Mouse (Mus musculus) mature B cell (primary cell): Measurements from ENCODE around the gene Vmn1r214.

Experiments used
- in situ Hi-C: fragments of 300-500 bp; cut with MboI; formaldehyde crosslinking; loops from 2 replicates; pipeline ENCODE4 v1.14.3; 2019

Vmn1r214 gene

DNA sequence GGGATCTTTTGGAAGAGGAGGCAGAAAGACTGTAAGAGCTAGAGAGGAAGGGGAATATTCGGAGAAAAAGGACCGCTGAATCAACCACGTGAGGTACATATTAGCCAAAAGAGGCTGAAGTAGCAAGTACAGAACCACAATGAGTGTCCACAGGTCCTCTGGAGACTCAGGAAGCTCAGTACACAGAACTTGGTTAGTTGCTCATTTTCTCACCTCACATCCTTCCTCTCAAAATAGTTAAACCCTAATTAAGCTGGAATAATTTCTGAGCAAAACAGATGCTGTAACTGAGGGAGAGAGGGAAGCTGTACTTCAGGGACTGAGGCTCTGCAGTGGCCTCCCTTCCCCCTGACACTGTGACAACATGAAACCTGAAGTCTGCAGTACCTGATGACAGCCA is at the start of gene Vmn1r214:
TSS of gene Vmn1r214 (plus strand) at position 301 of the 400 bp plus-strand sequence.
- in situ Hi-C loops, result no loop called here

DNA sequence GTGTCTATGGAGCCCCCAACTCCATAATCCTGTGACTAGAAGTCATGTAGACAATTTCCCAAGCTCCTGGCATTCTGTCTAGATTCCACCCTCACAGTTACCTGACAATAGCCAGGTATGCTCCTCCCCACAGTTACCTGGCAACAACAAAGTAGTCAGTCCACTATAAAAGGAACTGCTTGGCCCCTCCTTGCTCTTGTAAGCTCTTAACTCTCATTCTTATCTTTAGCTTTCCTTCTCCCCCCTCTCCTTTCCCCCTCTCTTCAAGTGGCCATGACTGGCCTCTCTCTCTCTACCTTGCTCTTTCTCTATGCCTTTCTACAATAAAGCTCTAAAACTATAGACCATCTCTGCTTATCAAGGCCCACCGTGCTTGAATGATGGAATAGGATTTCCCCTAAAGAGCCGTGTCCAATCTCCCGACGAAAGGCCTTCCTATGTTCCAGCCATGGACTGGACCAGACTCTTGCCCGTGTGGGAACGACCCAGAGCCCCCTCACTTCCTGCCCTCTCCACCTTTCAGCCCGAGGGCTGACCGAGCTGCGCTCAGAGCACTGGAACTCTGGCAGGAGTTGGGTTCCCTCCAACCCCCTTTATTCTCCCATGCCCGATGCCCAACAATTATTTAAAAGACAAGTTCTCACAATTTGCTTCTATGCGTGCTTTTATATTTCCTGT is 39.9 kb upstream of the Vmn1r214 start:
- in situ Hi-C loops, result no loop called here

DNA sequence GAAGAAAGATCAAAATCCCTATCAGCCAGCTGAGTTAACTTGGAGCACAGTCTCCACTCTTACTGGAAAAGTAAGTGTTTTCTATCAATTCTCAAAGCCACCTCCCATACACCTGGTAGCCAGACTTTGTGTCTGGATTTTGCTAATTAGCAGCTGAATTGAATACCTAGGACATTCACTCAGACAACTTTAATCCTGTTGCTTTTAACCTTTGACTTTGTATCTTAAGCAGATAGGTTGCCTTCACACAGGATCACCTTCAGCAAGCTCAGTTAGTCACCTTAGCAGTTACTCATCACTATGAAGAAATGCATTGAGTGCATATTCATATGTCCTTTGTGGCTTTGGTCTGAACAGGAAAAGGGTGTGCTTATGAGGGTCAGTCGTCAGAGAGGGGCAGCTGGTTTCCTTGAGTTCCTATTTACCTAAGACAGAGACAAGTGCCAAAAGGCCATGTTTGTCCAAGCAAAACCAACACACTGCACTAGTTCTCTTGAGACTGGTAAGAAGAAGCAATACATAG is 38.0 kb upstream of the Vmn1r214 start:
- in situ Hi-C loops, result no loop called here

DNA sequence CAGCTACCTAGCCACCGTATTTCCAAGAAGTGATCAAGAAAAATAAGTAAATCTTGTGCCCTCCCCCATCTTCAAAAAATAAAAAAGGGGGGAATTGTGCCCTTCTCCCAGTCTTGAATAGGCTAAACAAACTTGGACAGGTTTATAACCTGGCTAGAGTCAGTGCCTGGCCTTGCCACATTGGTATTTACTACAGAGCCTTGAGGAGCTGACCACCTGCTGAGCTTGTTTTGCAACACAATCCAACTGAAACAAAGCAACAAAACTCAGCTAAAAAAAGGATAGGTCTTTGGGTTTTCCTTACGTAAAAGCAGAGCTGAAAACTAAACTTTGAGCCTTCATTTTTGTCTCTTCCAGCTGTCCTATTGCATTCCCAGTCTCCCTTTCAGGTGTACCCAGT is 37.5 kb upstream of the Vmn1r214 start:
- in situ Hi-C loops, result no loop called here

DNA sequence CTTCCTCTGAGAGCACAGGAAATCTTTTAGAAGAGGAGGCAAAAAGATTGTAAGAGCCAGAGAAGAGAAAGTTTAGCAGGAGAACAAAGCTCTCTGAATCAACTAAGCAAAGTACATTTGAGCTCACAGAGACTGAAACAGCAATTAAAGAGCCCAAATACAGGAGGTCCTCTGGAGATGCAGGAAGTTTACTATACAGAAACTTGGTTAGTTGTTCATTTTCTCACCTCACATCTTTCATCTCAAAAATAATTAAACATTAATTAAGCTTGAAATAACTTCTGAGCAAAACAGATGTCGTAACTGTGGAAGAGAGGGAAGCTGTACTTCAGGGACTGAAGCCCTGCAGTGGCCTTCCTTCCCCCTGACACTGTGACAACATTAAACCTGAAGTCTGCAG is 22.9 kb upstream of the Vmn1r214 start, which contains the start of gene Vmn1r213:
TSS of gene Vmn1r213 (plus strand) at position 301 of the 400 bp plus-strand sequence.
- in situ Hi-C loops, result no loop called here

DNA sequence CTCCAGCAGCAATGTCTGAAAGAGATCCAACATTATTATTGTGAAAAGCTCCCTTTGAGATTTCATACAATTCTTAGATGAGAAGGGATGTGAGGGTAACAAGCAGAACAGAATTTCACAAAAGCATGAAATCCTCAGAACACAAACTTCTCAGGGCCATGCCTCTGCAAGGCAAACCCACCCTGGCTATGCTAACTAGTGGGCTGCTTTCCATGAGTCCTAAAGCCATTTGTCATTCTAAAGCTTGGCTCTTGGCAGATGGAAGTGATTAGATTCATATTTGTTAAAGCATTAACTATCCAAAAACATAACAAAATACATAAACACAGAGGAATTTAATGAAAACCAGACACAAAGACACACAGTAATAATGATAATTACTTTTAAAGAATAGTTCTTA is 12.1 kb upstream of the Vmn1r214 start:
- in situ Hi-C loops, result no loop called here

DNA sequence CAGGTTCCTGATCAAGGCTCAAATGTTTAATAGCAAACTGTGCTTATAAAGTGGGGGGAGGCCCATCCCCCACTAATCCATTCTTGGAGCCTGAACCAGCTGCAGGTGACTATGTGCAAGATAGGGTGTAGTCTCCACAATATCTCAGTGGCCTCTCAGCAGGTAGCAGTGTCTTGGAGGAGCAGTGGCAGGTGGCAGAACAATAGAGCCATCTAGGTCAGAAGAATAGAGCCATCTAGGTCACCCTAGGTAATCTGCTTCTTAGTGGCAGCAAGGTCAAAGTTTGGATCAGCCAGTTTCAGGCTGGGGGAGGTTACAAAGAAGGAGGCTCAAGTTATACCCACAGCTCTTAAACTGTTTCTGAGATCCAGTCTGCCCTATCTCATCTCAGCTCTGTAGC is 5.4 kb upstream of the Vmn1r214 start:
- in situ Hi-C loops, result no loop called here

DNA sequence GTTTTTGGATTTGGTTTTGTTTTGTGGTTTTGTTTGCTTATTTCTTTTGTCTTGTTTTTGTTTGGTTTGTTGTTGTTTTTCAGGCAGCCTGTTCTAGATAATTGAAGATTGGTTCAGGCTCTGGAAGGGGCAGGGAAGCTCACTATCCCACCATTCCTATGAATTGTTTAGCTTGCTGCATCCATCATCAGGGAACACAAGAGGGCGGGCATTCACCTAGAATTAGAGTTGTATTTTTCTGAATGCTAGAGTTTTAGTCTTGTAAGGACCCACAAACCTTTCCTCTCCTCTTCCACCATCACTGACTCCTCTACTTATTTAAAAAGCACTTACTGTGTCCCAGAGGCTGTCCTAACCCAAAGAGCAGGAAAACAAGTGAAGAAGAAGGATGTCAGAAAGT is 27.6 kb downstream of the Vmn1r214 start:
- in situ Hi-C loops, result no loop called here

DNA sequence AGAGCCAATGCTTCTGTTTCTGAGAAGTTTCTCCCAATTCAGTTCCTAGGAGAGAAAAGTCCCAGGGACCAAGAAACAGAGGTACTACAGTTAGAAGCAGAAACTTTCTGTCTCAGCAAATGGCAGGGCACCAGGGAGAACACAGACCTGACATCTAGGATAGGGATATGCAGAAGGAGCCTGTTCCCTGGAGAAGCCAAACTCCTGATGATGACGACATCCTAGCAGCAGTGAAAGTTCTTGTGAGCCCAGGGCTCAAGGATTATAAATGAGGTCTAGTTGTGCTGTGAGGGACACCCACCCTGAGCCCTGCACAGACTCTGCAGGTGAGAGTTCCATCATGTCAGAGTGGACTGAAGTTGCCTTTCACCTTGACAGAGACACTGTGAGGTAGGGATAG is 37.5 kb downstream of the Vmn1r214 start, which contains the start of gene Vmn1r215:
TSS of gene Vmn1r215 (plus strand) at position 301 of the 400 bp plus-strand sequence.
- in situ Hi-C loops, result no loop called here

DNA sequence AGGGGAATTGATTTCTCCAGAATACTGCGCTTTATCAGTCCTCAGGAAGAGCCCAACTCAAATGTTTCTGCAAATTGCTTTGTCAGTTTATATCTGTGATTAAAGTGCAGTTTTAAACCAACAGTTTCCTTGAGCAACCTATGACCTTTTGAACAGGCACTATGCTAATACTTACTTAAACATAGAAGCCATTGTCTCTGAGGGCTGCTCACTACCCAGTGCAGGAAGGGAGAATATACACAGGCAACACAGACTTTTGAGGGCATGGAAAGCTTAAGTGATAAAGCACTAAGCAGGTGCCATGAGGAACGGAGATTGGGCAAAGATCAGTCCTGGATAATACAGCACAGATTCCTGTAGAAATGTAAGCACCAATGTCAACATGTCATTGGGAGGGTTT is 39.1 kb downstream of the Vmn1r214 start:
- in situ Hi-C loops, result no loop called here
